Mouse (Mus musculus): ENCODE data around the gene Ndufs6.

- TF ChIP-seq TAL1 (IDR thresholded peaks at IDR 0.05; ENCODE audit: low read length) = no peak
- TF ChIP-seq GATA1 (IDR thresholded peaks at IDR 0.05; ENCODE audit: low read length) = no peak
Measured at GRCm38 (mm10) chr13:73350741-73351140, 22.4 kb upstream of the Ndufs6 start.
